In genomic region chr7:27522967-27523366, GRCm38 (mm10) we compare ENCODE assay signal across 20 mouse cellular contexts. TPM values are rescaled to one million over a fixed set of nuclear protein-coding genes. Genes with fewer than 3 reads are reported as not detected.
"Had no signal": no experiment of that assay in that cellular context is flagged by ENCODE, and none has a peak within 500 bp of the region (broad histone marks: within the 10 kb centered on the region; RNA-seq: fewer than 3 reads in every experiment).

Gene Hipk4 (plus strand): TSS chr7:27523267.

- H3K36me3 ChIP-seq: liver, embryonic 15.5 days; lung, embryonic 15.5 days; midbrain, embryonic 13.5 days; neural tube, embryonic 12.5 days; stomach, embryonic 15.5 days had no signal

- H3K4me2 ChIP-seq: liver, embryonic 13.5 days; liver, embryonic 15.5 days; lung, embryonic 15.5 days; midbrain, embryonic 13.5 days; neural tube, embryonic 12.5 days; stomach, embryonic 15.5 days had no signal

- H3K9me3 ChIP-seq: lung, embryonic 15.5 days; midbrain, embryonic 13.5 days; neural tube, embryonic 12.5 days; stomach, embryonic 15.5 days had no signal

- H3K4me3 ChIP-seq: liver, embryonic 13.5 days; liver, embryonic 15.5 days; lung, embryonic 15.5 days; midbrain, embryonic 13.5 days; neural tube, embryonic 12.5 days; stomach, embryonic 15.5 days had no signal

- H3K27me3 ChIP-seq: liver, embryonic 13.5 days; liver, embryonic 15.5 days; lung, embryonic 15.5 days; midbrain, embryonic 13.5 days; neural tube, embryonic 12.5 days; stomach, embryonic 15.5 days had no signal

- H3K9ac ChIP-seq: liver, embryonic 13.5 days; liver, embryonic 15.5 days; liver, postnatal 0 days; lung, embryonic 15.5 days; midbrain, embryonic 13.5 days; neural tube, embryonic 12.5 days; stomach, embryonic 15.5 days had no signal

- H3K27ac ChIP-seq: liver, embryonic 15.5 days; lung, embryonic 15.5 days; macrophage; midbrain, embryonic 13.5 days; neural tube, embryonic 12.5 days; stomach, embryonic 15.5 days; stomach, postnatal 0 days had no signal

- ATAC-seq: liver, postnatal 0 days; lung, postnatal 0 days; midbrain, embryonic 13.5 days; midbrain, embryonic 16.5 days had no signal

- H3K4me1 ChIP-seq: lung, embryonic 15.5 days; midbrain, embryonic 13.5 days; neural tube, embryonic 12.5 days; stomach, embryonic 15.5 days had no signal

- DNase-seq: liver, embryonic 13.5 days; liver, postnatal 0 days; lung, adult 2 months; lung, postnatal 14 days; lung, postnatal 36 days; right cerebral cortex, postnatal 14 days; thymus, adult 2 months; thymus, postnatal 25 days; thymus, postnatal 4 days had no signal

RNA-seq across cellular contexts. Expression of gene Hipk4, which starts in this region (rescaled TPM):
- total RNA-seq: monocyte, adult 5-6 weeks; neutrophil, adult 5-6 weeks had no signal
